Mouse (Mus musculus) Muller cell, postnatal 12 days (primary cell): ENCODE measurements around the gene Cdc40.
"Not testable (repeated sequence)": the region's sequence is repeated elsewhere in the genome, so short reads cannot be mapped to it uniquely, and the experiment has no call there.

Experiments
- DNase-seq: peaks from one replicate; pipeline ENCODE4 v3.0.0-alpha.2; 2015; ENCODE audit errors: inconsistent ontology term

Gene Cdc40

GRCm38 (mm10) chr10:40857599-40857998 lies 25.5 kb downstream of the Cdc40 start:
- no peak for DNase-seq

DNA sequence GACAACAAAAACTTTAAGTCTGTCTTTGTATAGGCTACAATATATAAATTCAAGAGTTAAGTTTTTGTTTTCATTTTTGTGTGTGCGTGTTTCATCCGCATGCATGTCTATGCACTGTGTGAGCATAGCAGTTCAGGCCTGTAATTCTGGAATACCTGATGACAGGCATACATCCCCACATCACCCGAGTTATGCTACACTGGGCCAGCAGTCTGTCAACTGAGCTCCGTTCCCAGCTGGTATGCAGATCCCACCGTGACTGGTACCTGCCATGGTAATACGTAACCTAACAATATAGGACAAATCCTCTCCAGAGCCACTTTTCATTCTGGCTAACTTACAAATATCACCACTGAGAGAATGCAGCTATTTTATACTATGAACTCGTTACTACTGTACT lies 26.4 kb downstream of the Cdc40 start:
- no peak for DNase-seq

GRCm38 (mm10) chr10:40855616-40856015 lies 27.5 kb downstream of the Cdc40 start:
- no peak for DNase-seq

GRCm38 (mm10) chr10:40851138-40851537 lies 32.0 kb downstream of the Cdc40 start:
- DNase-seq, result no peak

DNA sequence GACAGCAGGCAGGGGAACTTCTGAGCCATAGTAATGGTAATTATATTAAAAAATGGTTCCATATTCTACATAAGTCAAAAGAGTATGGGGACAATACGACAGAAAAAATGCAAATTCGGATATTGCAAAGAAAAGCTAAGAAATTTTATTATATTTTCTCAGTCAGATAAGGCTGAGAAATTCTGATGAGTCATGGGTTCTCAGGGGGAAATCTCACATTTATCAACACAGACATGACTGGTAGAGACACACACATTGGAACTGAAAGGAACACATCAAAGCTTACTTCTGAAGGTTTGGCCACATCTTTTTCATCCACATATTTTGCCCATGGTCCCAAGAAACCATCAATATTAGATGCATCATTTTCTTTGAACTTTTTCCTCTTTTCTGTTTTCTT lies 32.5 kb downstream of the Cdc40 start:
- no peak for DNase-seq

- DNase-seq, result no peak
Observed at GRCm38 (mm10) chr10:40847176-40847874, 35.8 kb downstream of the Cdc40 start.

GRCm38 (mm10) chr10:40845626-40846025 lies 37.5 kb downstream of the Cdc40 start:
- DNase-seq, result no peak

DNA sequence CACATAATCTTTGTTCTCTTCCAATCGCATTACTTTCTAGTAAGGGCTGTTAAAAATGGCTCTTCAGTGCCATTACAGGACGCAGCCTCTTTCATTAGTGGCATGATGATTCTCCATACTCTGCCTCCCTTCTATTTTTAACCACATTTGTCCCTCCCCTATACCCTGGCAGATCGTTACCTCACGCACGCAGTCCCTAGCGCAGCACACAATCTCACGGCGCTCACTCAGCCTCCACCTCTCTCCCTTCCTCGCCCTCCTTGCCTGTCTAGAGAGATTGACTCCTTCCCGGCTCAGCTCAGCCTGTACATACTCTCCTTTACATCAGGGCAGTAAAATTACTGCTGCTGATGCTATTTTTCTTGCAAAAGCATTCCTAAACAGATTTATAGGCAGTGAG lies 38.6 kb downstream of the Cdc40 start:
- no peak for DNase-seq

DNA sequence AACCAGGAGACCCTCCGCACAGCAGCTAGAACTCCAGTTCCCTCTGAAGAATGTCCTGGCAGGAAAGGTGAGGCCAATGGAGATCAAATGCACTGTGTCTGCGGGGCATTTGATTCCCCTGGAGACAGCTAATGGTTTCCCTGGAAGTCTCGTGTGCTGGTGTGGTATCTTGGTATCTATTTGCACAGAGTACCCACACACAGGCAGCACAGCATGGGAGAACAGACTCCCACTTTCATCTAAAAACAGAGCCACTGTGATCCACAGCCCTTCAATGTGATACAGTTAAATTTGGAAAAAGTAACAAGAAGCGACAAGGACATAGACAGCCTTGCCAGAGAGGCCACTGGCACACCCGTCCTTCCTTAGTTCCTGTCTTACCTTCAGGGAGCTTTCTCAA lies 39.3 kb downstream of the Cdc40 start:
- no peak for DNase-seq

GRCm38 (mm10) chr10:40840086-40840485 lies 43.0 kb downstream of the Cdc40 start:
- no peak for DNase-seq

GRCm38 (mm10) chr10:40831267-40831666 lies 51.8 kb downstream of the Cdc40 start:
- no peak for DNase-seq

GRCm38 (mm10) chr10:40830312-40830711 lies 52.8 kb downstream of the Cdc40 start:
- DNase-seq, result peak; percentile 6

GRCm38 (mm10) chr10:40827706-40828105 lies 55.4 kb downstream of the Cdc40 start:
- peak; percentile 36 for DNase-seq

GRCm38 (mm10) chr10:40825952-40826351 lies 57.2 kb downstream of the Cdc40 start:
- DNase-seq, result no peak

- DNase-seq, result no peak
Observed at GRCm38 (mm10) chr10:40816471-40816870, 66.6 kb downstream of the Cdc40 start.

DNA sequence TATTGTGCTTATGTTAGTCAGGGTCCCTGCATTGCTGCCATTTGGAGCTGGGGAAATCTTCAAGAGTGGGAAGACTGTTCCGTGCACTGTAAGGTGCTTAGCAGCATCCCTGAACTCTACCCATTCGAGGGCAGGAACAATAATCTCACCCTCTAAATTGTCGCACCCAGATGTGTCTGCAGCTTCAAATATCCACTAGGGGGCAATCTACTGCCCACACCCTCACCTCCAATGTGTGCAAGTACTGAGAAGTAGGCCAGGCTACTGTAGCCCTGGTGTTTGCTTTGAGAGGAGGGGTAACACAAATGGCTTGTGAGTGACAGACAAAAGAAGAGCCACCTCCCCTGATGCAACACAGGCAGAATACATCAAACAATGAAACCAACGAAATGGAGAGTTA lies 69.5 kb downstream of the Cdc40 start:
- no peak for DNase-seq

DNA sequence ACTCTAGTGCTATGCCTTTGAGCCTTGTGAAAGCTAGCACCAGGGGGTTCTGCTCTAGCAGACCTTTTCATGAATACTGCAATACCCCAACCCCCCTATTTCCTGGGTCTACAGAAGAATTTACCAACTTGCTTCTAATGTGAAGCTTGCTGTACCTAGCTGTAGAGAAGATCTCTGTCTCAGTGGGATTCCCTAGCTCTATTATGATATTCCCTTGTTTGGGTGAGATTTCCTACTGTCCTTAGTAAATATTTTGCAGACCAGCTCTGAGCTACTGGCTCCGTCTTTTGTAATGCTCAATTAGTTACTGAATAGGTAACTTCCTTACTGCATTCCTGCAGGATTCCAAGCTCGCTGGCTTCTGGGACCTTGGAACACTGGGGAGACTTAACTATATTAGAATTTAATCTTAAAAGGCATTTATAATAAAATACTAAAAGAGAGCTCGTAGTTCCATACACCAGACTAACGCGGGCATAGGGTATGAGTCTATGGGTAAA lies 73.7 kb downstream of the Cdc40 start:
- DNase-seq, result not testable (repeated sequence)

DNA sequence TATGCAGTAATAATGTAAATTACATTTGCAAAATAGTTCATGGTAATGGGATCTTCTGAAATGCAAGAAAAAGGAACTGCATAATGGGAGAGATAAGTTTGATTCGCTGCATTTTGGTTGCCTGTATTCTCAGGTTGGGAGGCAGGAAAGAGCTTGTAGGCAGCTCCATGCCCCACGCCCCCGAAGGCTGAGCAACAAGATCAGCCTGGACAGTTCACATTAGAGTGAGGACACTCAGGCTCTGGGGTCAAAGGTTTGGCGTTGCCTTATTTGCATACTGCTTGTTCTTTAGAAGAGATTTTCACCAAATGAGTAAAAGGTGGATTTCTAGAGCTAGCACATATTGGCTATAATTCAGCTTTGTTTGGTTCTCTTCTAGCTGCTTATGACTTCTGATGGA lies 76.9 kb downstream of the Cdc40 start:
- DNase-seq, result no peak

GRCm38 (mm10) chr10:40805221-40805620 lies 77.9 kb downstream of the Cdc40 start:
- DNase-seq, result no peak

GRCm38 (mm10) chr10:40792115-40792514 lies 91.0 kb downstream of the Cdc40 start:
- no peak for DNase-seq

DNA sequence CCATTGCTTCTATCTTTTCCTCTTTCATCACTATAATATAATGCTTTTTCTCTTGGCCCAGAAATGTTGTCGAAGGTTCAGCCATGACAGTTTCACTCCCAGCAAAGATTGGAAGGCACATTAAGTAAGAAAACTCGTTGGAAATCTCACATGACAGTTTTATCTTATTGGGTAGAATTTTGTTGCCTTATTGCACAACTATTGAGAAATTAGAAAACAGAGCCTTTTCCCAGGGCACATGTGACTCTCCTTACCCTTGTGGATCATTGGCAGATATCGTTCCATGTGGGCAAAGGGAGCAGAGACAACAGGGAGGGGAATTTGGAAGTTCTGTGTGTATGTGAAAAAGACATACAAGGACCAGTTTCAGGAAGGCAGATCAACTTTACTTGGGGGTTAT lies 92.7 kb downstream of the Cdc40 start:
- DNase-seq, result no peak
